Mouse (Mus musculus): Measurements from ENCODE around the gene Prkar1b. TPM values are rescaled to one million over a fixed set of nuclear protein-coding genes. Genes with fewer than 3 reads are reported as not detected.

Prkar1b gene
- polyA plus RNA-seq (2014; fragmentation: Illumina TruSeq; extraction: RNeasy Lipid Tissue Mini Kit (QIAGEN cat#74804); ENCODE audit: low read depth, low replicate concordance) = 1.9 TPM

DNA sequence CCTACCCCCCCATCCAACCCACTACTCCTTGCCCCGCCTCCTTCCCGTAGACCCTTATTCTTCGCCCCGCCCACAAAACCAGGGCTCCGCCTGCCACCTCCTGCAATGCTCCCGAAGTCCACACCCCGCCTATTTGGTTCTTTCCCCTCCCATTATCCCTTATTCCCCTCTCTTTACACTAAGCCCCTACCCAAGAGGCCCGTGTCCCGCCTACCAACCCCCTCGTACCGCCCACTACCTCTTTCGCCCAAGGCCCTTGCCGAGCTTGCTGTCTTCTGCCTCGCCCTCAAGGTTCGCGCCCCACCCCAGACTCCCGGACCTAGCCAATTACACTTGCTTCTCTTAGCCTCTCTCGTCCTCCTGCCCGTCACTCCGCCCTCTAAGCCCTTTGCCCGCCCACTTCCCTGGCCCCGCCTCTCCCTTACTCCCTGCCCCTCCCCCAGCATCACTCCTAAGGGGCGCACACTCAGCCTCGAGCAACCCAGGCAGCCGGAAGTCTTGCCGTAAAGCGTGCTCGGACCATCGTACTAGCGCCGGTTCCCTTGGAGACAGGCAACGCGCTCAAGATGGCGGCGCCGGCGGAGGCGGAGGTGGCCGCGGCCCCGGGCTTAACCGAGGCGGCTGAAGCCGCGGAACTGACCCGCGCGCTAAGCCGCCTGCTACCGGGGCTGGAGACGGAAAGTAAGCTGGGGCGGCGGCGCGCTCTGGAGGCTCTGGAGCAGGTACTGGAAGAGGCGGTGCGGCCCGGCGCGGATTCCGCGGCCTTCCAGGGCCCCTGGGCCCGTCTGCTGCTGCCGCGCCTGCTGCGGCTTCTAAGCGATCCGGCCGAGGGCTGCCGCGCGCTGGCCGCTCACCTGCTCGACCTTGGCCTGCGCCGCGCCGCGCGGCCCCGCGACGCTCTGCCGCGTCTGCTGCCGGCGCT is at the start of gene Prkar1b, which contains the start of gene Dnaaf5:
Gene Prkar1b, minus strand, starts transcription at position 321 of the 922 bp plus-strand sequence.
Gene Dnaaf5, plus strand, starts transcription at position 543 of the 922 bp plus-strand sequence.

DNA sequence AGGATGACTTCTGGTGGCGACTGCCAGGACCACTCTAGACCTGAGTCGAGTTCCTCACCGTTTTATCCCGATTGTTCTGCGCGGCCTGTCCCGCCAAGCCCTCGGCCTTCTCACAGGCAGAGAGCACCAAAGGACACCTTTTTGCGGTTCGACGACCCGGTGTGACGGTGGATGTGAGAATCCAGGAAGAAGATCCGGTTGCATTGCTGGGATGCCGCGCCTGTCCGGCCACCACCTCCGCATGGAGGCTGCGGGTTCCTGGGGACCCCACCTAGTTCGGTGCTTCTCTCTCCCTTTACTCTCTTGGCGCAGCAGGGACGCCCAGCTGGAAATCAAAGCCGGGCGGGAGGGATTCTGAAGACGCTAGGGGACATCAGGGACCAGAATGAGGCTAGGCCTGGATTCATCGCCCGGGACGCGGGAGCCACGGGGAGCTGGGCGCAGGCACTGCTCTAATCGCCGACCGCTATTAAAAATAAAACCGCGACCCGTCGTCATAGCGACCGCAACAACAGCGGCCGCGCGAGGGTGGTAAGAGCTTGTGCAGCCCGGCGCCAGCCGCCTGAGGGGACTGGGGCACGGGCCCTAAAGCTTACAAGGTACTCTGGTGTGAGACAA is 152.5 kb downstream of the Prkar1b start, which contains the start of gene Pdgfa:
Gene Pdgfa, minus strand, starts transcription at position 200 of the 618 bp plus-strand sequence.

Other genes with a start within 250 kb of the Prkar1b start
- 22.4 TPM for gene Pdgfa, start 152.6 kb downstream of the Prkar1b start, polyA plus RNA-seq (2014; fragmentation: Illumina TruSeq; extraction: RNeasy Lipid Tissue Mini Kit (QIAGEN cat#74804); ENCODE audit: low read depth, low replicate concordance)
- gene Dnaaf5, start 222 bp upstream of the Prkar1b start, polyA plus RNA-seq (2014; fragmentation: Illumina TruSeq; extraction: RNeasy Lipid Tissue Mini Kit (QIAGEN cat#74804); ENCODE audit: low read depth, low replicate concordance) = 8.7 TPM
- gene Sun1, start 50.6 kb upstream of the Prkar1b start, polyA plus RNA-seq (2014; fragmentation: Illumina TruSeq; extraction: RNeasy Lipid Tissue Mini Kit (QIAGEN cat#74804); ENCODE audit: low read depth, low replicate concordance) = 44.4 TPM
- 49.9 TPM for gene Get4, start 102.3 kb upstream of the Prkar1b start, polyA plus RNA-seq (2014; fragmentation: Illumina TruSeq; extraction: RNeasy Lipid Tissue Mini Kit (QIAGEN cat#74804); ENCODE audit: low read depth, low replicate concordance)
- 2.5 TPM for gene Adap1, start 175.6 kb upstream of the Prkar1b start, polyA plus RNA-seq (2014; fragmentation: Illumina TruSeq; extraction: RNeasy Lipid Tissue Mini Kit (QIAGEN cat#74804); ENCODE audit: low read depth, low replicate concordance)
- gene Cox19, start 201.4 kb upstream of the Prkar1b start, polyA plus RNA-seq (2014; fragmentation: Illumina TruSeq; extraction: RNeasy Lipid Tissue Mini Kit (QIAGEN cat#74804); ENCODE audit: low read depth, low replicate concordance) = 56.3 TPM
- not detected for gene Cyp2w1, start 202.6 kb upstream of the Prkar1b start, polyA plus RNA-seq (2014; fragmentation: Illumina TruSeq; extraction: RNeasy Lipid Tissue Mini Kit (QIAGEN cat#74804); ENCODE audit: low read depth, low replicate concordance)
- gene Gpr146, start 227.7 kb upstream of the Prkar1b start, polyA plus RNA-seq (2014; fragmentation: Illumina TruSeq; extraction: RNeasy Lipid Tissue Mini Kit (QIAGEN cat#74804); ENCODE audit: low read depth, low replicate concordance) = 52.5 TPM

Measured in heart, adult 10 weeks (tissue).